Mouse (Mus musculus) hindbrain, embryonic 10.5 days (tissue): Measurements from ENCODE around the gene Olfr1497. TPM values are rescaled to one million over a fixed set of nuclear protein-coding genes. Genes with fewer than 3 reads are reported as not detected.
"Not testable (repeated sequence)": the region's sequence is repeated elsewhere in the genome, so short reads cannot be mapped to it uniquely, and the experiment has no call there.

Source experiments
- DNase-seq: peaks from one replicate; pipeline ENCODE4 v3.0.0-alpha.2; 2017; ENCODE audit warnings: low spot score
- H3K27ac ChIP-seq: fragments of 300-500 bp; sonication (generic); 2 replicates; pipeline ENCODE4 v1.5.1; 2016; ENCODE audit warnings: mild to moderate bottlenecking, moderate library complexity
- H3K27me3 ChIP-seq: fragments of 300-500 bp; sonication (generic); 2 replicates; pipeline ENCODE4 v1.6.1; 2016; ENCODE audit warnings: mild to moderate bottlenecking; ENCODE audit not compliant: poor library complexity, insufficient read depth, severe bottlenecking
- H3K36me3 ChIP-seq: fragments of 300-500 bp; sonication (generic); 2 replicates; pipeline ENCODE4 v1.6.1; 2016; ENCODE audit warnings: mild to moderate bottlenecking, moderate library complexity
- H3K4me1 ChIP-seq: fragments of 300-500 bp; sonication (generic); replicated peaks from 2 replicates; pipeline ENCODE4 v1.6.1; 2016; ENCODE audit warnings: mild to moderate bottlenecking
- H3K4me3 ChIP-seq: fragments of 300-500 bp; sonication (generic); 2 replicates; pipeline ENCODE4 v1.5.1; 2016; ENCODE audit warnings: mild to moderate bottlenecking, moderate library complexity
- H3K9me3 ChIP-seq: fragments of 300-500 bp; sonication (generic); 2 replicates; pipeline ENCODE4 v1.6.1; 2016; ENCODE audit warnings: mild to moderate bottlenecking, moderate library complexity
- WGBS: fragments of 180-500 bp; shearing (Covaris S2); methylation state at CpG from one replicate; pipeline ENCODE4 v1.1.7; 2016; 5-methylcytosine and 5-hydroxymethylcytosine counted together
- polyA plus RNA-seq: library from polyadenylated mRNA; unstranded; fragments of >200 nt; fragmentation: Nextera tagmentation; extraction: Ambion mirVana; gene quantifications from 2 replicates; pipeline ENCODE4 v1.2.1, GENCODE M21; 2016

Gene Olfr1497
- polyA plus RNA-seq = not detected in 2 replicates

GRCm38 (mm10) chr19:13798102-13798501 lies at the start of gene Olfr1497:
Gene Olfr1497 (minus strand): TSS chr19:13798202.
- no peaks in the 10 kb centered on the region for H3K27me3 ChIP-seq
- H3K27ac ChIP-seq = no peak within 1 kb of the TSS
- no peaks in the 10 kb centered on the region for H3K36me3 ChIP-seq
- H3K4me3 ChIP-seq = no peak within 1 kb of the TSS
- no peaks in the 10 kb centered on the region for H3K9me3 ChIP-seq
- no peaks in the 10 kb centered on the region for H3K4me1 ChIP-seq
- no peak for DNase-seq

GRCm38 (mm10) chr19:13830388-13830787 lies 32.4 kb upstream of the Olfr1497 start, which contains the start of gene Olfr1500:
Gene Olfr1500 (minus strand): TSS chr19:13830488.
- Histone ChIP-seq H3K36me3 (no peaks in the 10 kb centered on the region), H3K27ac (no peak within 1 kb of the TSS), H3K4me1 (no peaks in the 10 kb centered on the region)

GRCm38 (mm10) chr19:13828447-13828846 lies 30.4 kb upstream of the Olfr1497 start:
- no peak for DNase-seq
- H3K27ac ChIP-seq = no peak overlapping the region
- no peaks in the 10 kb centered on the region for H3K9me3 ChIP-seq
- H3K36me3 ChIP-seq = no peaks in the 10 kb centered on the region
- no peak overlapping the region for H3K4me3 ChIP-seq
- H3K27me3 ChIP-seq = no peaks in the 10 kb centered on the region
- no peaks in the 10 kb centered on the region for H3K4me1 ChIP-seq
- 82% methylated on average over 3 of the region's 3 CpGs for WGBS

More at GRCm38 (mm10) chr19:13830388-13830787, 32.4 kb upstream of the Olfr1497 start, which contains the start of gene Olfr1500:
- Histone ChIP-seq H3K9me3 (no peaks in the 10 kb centered on the region), H3K4me3 (no peak within 1 kb of the TSS), H3K27me3 (no peaks in the 10 kb centered on the region)
- DNase-seq = no peak

- Histone ChIP-seq H3K27ac (no peak overlapping the region), H3K4me1 (no peaks in the 10 kb centered on the region), H3K4me3 (no peak overlapping the region), H3K36me3 (no peaks in the 10 kb centered on the region), H3K9me3 (no peaks in the 10 kb centered on the region), H3K27me3 (no peaks in the 10 kb centered on the region)
- WGBS = 69% methylated on average over 5 of the region's 5 CpGs
- no peak for DNase-seq
Measured at GRCm38 (mm10) chr19:13820847-13821246, 22.8 kb upstream of the Olfr1497 start.

GRCm38 (mm10) chr19:13819347-13819746 lies 21.3 kb upstream of the Olfr1497 start, which contains the start of gene Olfr1499:
Gene Olfr1499 (minus strand): TSS chr19:13819447.
- Histone ChIP-seq H3K27ac (no peak within 1 kb of the TSS), H3K4me3 (no peak within 1 kb of the TSS), H3K27me3 (no peaks in the 10 kb centered on the region), H3K4me1 (no peaks in the 10 kb centered on the region), H3K36me3 (no peaks in the 10 kb centered on the region), H3K9me3 (no peaks in the 10 kb centered on the region)
- DNase-seq = no peak

GRCm38 (mm10) chr19:13818827-13819226 lies 20.8 kb upstream of the Olfr1497 start:
- Histone ChIP-seq H3K27ac (no peak overlapping the region), H3K36me3 (no peaks in the 10 kb centered on the region), H3K27me3 (no peaks in the 10 kb centered on the region), H3K4me1 (no peaks in the 10 kb centered on the region), H3K4me3 (no peak overlapping the region), H3K9me3 (no peaks in the 10 kb centered on the region)
- no peak for DNase-seq
- 36% methylated on average over 5 of the region's 5 CpGs for WGBS

GRCm38 (mm10) chr19:13812823-13813222 lies 14.8 kb upstream of the Olfr1497 start:
- H3K4me1 ChIP-seq = no peaks in the 10 kb centered on the region
- no peaks in the 10 kb centered on the region for H3K36me3 ChIP-seq
- H3K4me3 ChIP-seq = no peak overlapping the region
- no peaks in the 10 kb centered on the region for H3K27me3 ChIP-seq
- H3K9me3 ChIP-seq = no peaks in the 10 kb centered on the region
- DNase-seq = no peak
- no peak overlapping the region for H3K27ac ChIP-seq
- 66% methylated on average over 2 of the region's 2 CpGs for WGBS

GRCm38 (mm10) chr19:13805486-13805885 lies 7.5 kb upstream of the Olfr1497 start:
- H3K27me3 ChIP-seq, H3K4me3 ChIP-seq, DNase-seq, H3K4me1 ChIP-seq, H3K9me3 ChIP-seq, H3K27ac ChIP-seq, H3K36me3 ChIP-seq: not testable (repeated sequence)
- 68% methylated on average over 1 of the region's 1 CpGs for WGBS

GRCm38 (mm10) chr19:13777578-13777977 lies 20.4 kb downstream of the Olfr1497 start, which contains the start of gene Olfr1496:
Gene Olfr1496 (plus strand): TSS chr19:13777878.
- no peak within 1 kb of the TSS for H3K27ac ChIP-seq

GRCm38 (mm10) chr19:13768565-13769276 lies 29.3 kb downstream of the Olfr1497 start:
- Histone ChIP-seq H3K4me3 (no peak overlapping the region), H3K27ac (no peak overlapping the region), H3K36me3 (no peaks in the 10 kb centered on the region), H3K4me1 (no peaks in the 10 kb centered on the region), H3K9me3 (0 out of 2 replicates have a peak, but pooled peaks cover 6% of the 10 kb centered on the region), H3K27me3 (no peaks in the 10 kb centered on the region)
- no peak for DNase-seq
- WGBS = 88% methylated on average over 9 of the region's 9 CpGs

More at GRCm38 (mm10) chr19:13777578-13777977, 20.4 kb downstream of the Olfr1497 start, which contains the start of gene Olfr1496:
- H3K9me3 ChIP-seq = no peaks in the 10 kb centered on the region
- no peaks in the 10 kb centered on the region for H3K4me1 ChIP-seq
- H3K36me3 ChIP-seq = no peaks in the 10 kb centered on the region
- no peak for DNase-seq
- H3K4me3 ChIP-seq = no peak within 1 kb of the TSS
- no peaks in the 10 kb centered on the region for H3K27me3 ChIP-seq
- 88% methylated on average over 1 of the region's 1 CpGs for WGBS

GRCm38 (mm10) chr19:13764306-13764705 lies 33.7 kb downstream of the Olfr1497 start, which contains the start of gene Olfr1495:
Gene Olfr1495 (plus strand): TSS chr19:13764606.
- Histone ChIP-seq H3K4me1 (no peaks in the 10 kb centered on the region), H3K9me3 (0 out of 2 replicates have a peak, but pooled peaks cover 8% of the 10 kb centered on the region), H3K27ac (no peak within 1 kb of the TSS), H3K4me3 (no peak within 1 kb of the TSS), H3K36me3 (no peaks in the 10 kb centered on the region), H3K27me3 (no peaks in the 10 kb centered on the region)
- 83% methylated on average over 3 of the region's 3 CpGs for WGBS
- DNase-seq = no peak

- no peaks in the 10 kb centered on the region for H3K27me3 ChIP-seq
- peaks cover 8% of the 10 kb centered on the region; the same call in 1 of the 2 replicates for H3K9me3 ChIP-seq
- no peak for DNase-seq
- no peak overlapping the region for H3K4me3 ChIP-seq
- no peaks in the 10 kb centered on the region for H3K4me1 ChIP-seq
- H3K27ac ChIP-seq = no peak overlapping the region
- 88% methylated on average over 1 of the region's 1 CpGs for WGBS
- no peaks in the 10 kb centered on the region for H3K36me3 ChIP-seq
Measured at GRCm38 (mm10) chr19:13749366-13749765, 48.6 kb downstream of the Olfr1497 start.
